Mouse (Mus musculus) ZHBTc4 (cell line): ENCODE measurements at regions not wholly inside any gene's neighbourhood (a gene's known extent, or its start where the extent isn't known, plus 50 kb on each side); places are given as distances from the start of the nearest gene placed in this dataset.
"Not testable (repeated sequence)": the region's sequence is repeated elsewhere in the genome, so short reads cannot be mapped to it uniquely, and the experiment has no call there.

ENCODE experiments used
- DNase-seq: peaks from one replicate; pipeline ENCODE4 v3.0.0-alpha.2; 2011; ENCODE audit warnings: low read depth, low spot score

- no peak for DNase-seq
Measured at GRCm38 (mm10) chr8:99763012-99763411, 346.7 kb upstream of the Cdh8 start.

GRCm38 (mm10) chr8:99736190-99736589, 319.9 kb upstream of the Cdh8 start:
- DNase-seq, result no peak

GRCm38 (mm10) chr8:99724626-99725218, 308.5 kb upstream of the Cdh8 start:
- DNase-seq, result peak; percentile 0

GRCm38 (mm10) chr8:99718927-99719326, 302.7 kb upstream of the Cdh8 start:
- DNase-seq, result no peak

- no peak for DNase-seq
Measured at GRCm38 (mm10) chr8:99681673-99682072, 265.4 kb upstream of the Cdh8 start.

GRCm38 (mm10) chr8:99679253-99679899, 263.1 kb upstream of the Cdh8 start:
- DNase-seq, result not testable (repeated sequence)

- not testable (repeated sequence) for DNase-seq
Measured at GRCm38 (mm10) chr8:99667693-99668092, 251.4 kb upstream of the Cdh8 start.

- DNase-seq, result no peak
Measured at GRCm38 (mm10) chr8:99651302-99651621, 235.0 kb upstream of the Cdh8 start.

- no peak for DNase-seq
Measured at GRCm38 (mm10) chr8:99650587-99651301, 234.5 kb upstream of the Cdh8 start.

- peak; percentile 5 for DNase-seq
Measured at GRCm38 (mm10) chr8:99640543-99640942, 224.3 kb upstream of the Cdh8 start.

- DNase-seq, result not testable (repeated sequence)
Measured at GRCm38 (mm10) chr8:99630958-99631357, 214.7 kb upstream of the Cdh8 start.

GRCm38 (mm10) chr8:99621626-99622025, 205.4 kb upstream of the Cdh8 start:
- no peak for DNase-seq

GRCm38 (mm10) chr8:99604327-99604726, 188.1 kb upstream of the Cdh8 start:
- peak; percentile 3 for DNase-seq

- DNase-seq, result no peak
Measured at GRCm38 (mm10) chr8:99591308-99592004, 175.2 kb upstream of the Cdh8 start.

- DNase-seq, result peak; percentile 46
Measured at GRCm38 (mm10) chr8:99544102-99544501, 127.8 kb upstream of the Cdh8 start.

GRCm38 (mm10) chr8:99532686-99533415, 116.6 kb upstream of the Cdh8 start:
- DNase-seq, result no peak

- no peak for DNase-seq
Measured at GRCm38 (mm10) chr8:99502055-99502454, 85.8 kb upstream of the Cdh8 start.
